Mouse (Mus musculus) midbrain, embryonic 13.5 days (tissue): Measurements from ENCODE around the gene Usp1. TPM values are rescaled to one million over a fixed set of nuclear protein-coding genes. Genes with fewer than 3 reads are reported as not detected.

Experiments
- ATAC-seq: fragments of 200-750 bp; cut with Nextera tagmentation; 2 replicates; pipeline ENCODE4 v1.8.0; 2017; ENCODE audit warnings: mild to moderate bottlenecking, moderate TSS enrichment, moderate library complexity
- H3K27ac ChIP-seq: fragments of 300-500 bp; sonication (generic); 2 replicates; pipeline ENCODE4 v1.5.1; 2015; ENCODE audit warnings: inconsistent platforms, mild to moderate bottlenecking, moderate library complexity
- H3K27me3 ChIP-seq: fragments of 300-500 bp; sonication (generic); 2 replicates; pipeline ENCODE4 v1.6.1; 2015; ENCODE audit warnings: mild to moderate bottlenecking, inconsistent platforms
- H3K36me3 ChIP-seq: fragments of 300-500 bp; sonication (generic); 2 replicates; pipeline ENCODE4 v1.6.1; 2015; ENCODE audit warnings: mild to moderate bottlenecking, inconsistent platforms
- H3K4me1 ChIP-seq: fragments of 300-500 bp; sonication (generic); replicated peaks from 2 replicates; pipeline ENCODE4 v1.6.1; 2015; ENCODE audit warnings: inconsistent platforms
- H3K4me2 ChIP-seq: fragments of 300-500 bp; sonication (generic); replicated peaks from 2 replicates; pipeline ENCODE4 v1.6.1; 2015; ENCODE audit warnings: moderate library complexity, mild to moderate bottlenecking, inconsistent platforms
- H3K4me3 ChIP-seq: fragments of 300-500 bp; sonication (generic); replicated peaks from 2 replicates; pipeline ENCODE4 v1.5.1; 2015; ENCODE audit warnings: mild to moderate bottlenecking, inconsistent platforms
- H3K9ac ChIP-seq: fragments of 300-500 bp; sonication (generic); replicated peaks from 2 replicates; pipeline ENCODE4 v1.6.1; 2015; ENCODE audit warnings: mild to moderate bottlenecking, inconsistent platforms
- H3K9me3 ChIP-seq: fragments of 300-500 bp; sonication (generic); 2 replicates; pipeline ENCODE4 v1.6.1; 2016; ENCODE audit warnings: mild to moderate bottlenecking, inconsistent platforms
- WGBS: fragments of 180-500 bp; shearing (Covaris S2); methylation state at CpG from one replicate; pipeline ENCODE4 v1.1.7; 2015; 5-methylcytosine and 5-hydroxymethylcytosine counted together
- polyA plus RNA-seq: library from polyadenylated mRNA; unstranded; fragments of >200 nt; fragmentation: Nextera tagmentation; extraction: Ambion mirVana; gene quantifications from 2 replicates; pipeline ENCODE4 v1.2.1, GENCODE M21; 2015

Usp1 gene
- polyA plus RNA-seq: 49.1 and 63.7 TPM in 2 replicates

GRCm38 (mm10) chr4:98923568-98924070, at the start of gene Usp1:
Gene Usp1, plus strand, starts transcription at chr4:98923810.
- H3K9ac ChIP-seq: peak within 1 kb of the TSS; percentile 93
- no peaks in the 10 kb centered on the region for H3K9me3 ChIP-seq
- H3K36me3 ChIP-seq: 0 out of 2 replicates have a peak, but pooled peaks cover 3% of the 10 kb centered on the region
- H3K4me3 ChIP-seq: peak within 1 kb of the TSS; percentile 90
- WGBS: under 1% methylated on average over 63 of the region's 67 CpGs
- no peaks in the 10 kb centered on the region for H3K27me3 ChIP-seq
- peak within 1 kb of the TSS; percentile 89 for H3K4me2 ChIP-seq
- peak; percentile 75 for ATAC-seq
- peak within 1 kb of the TSS; percentile 98 for H3K27ac ChIP-seq
- peaks cover 24% of the 10 kb centered on the region for H3K4me1 ChIP-seq

GRCm38 (mm10) chr4:98882706-98883105, 40.9 kb upstream of the Usp1 start:
- 74% methylated on average over 3 of the region's 3 CpGs for WGBS

GRCm38 (mm10) chr4:98886377-98886776, 37.2 kb upstream of the Usp1 start:
- H3K4me1 ChIP-seq: no peaks in the 10 kb centered on the region
- no peak overlapping the region for H3K4me3 ChIP-seq
- WGBS: 82% methylated on average over 4 of the region's 4 CpGs
- H3K9me3 ChIP-seq: no peaks in the 10 kb centered on the region
- H3K36me3 ChIP-seq: no peaks in the 10 kb centered on the region
- no peak for ATAC-seq
- H3K27me3 ChIP-seq: no peaks in the 10 kb centered on the region
- no peak overlapping the region for H3K4me2 ChIP-seq
- no peak overlapping the region for H3K9ac ChIP-seq
- H3K27ac ChIP-seq: no peak overlapping the region

More at GRCm38 (mm10) chr4:98882706-98883105, 40.9 kb upstream of the Usp1 start:
- no peak overlapping the region for H3K4me2 ChIP-seq
- H3K36me3 ChIP-seq: no peaks in the 10 kb centered on the region
- no peak overlapping the region for H3K4me3 ChIP-seq
- no peak for ATAC-seq
- no peak overlapping the region for H3K9ac ChIP-seq
- no peaks in the 10 kb centered on the region for H3K27me3 ChIP-seq
- no peaks in the 10 kb centered on the region for H3K4me1 ChIP-seq
- H3K9me3 ChIP-seq: no peaks in the 10 kb centered on the region
- H3K27ac ChIP-seq: no peak overlapping the region

- no peak overlapping the region for H3K9ac ChIP-seq
- H3K36me3 ChIP-seq: no peaks in the 10 kb centered on the region
- no peaks in the 10 kb centered on the region for H3K9me3 ChIP-seq
- H3K4me3 ChIP-seq: no peak overlapping the region
- H3K27me3 ChIP-seq: no peaks in the 10 kb centered on the region
- no peak overlapping the region for H3K4me2 ChIP-seq
- no peak overlapping the region for H3K27ac ChIP-seq
- peak; percentile 84 for ATAC-seq
- H3K4me1 ChIP-seq: no peaks in the 10 kb centered on the region
- 21% methylated on average over 10 of the region's 10 CpGs for WGBS
These were observed 36.5 kb upstream of the Usp1 start for GRCm38 (mm10) chr4:98887148-98887547.

GRCm38 (mm10) chr4:98910246-98910645, 13.4 kb upstream of the Usp1 start:
- Histone ChIP-seq H3K27me3 (no peaks in the 10 kb centered on the region), H3K27ac (no peak overlapping the region), H3K4me3 (no peak overlapping the region), H3K36me3 (no peaks in the 10 kb centered on the region), H3K4me2 (no peak overlapping the region), H3K9ac (no peak overlapping the region), H3K9me3 (no peaks in the 10 kb centered on the region), H3K4me1 (no peaks in the 10 kb centered on the region)
- ATAC-seq: no peak
- WGBS: 91% methylated on average over 5 of the region's 5 CpGs

- no peak overlapping the region for H3K9ac ChIP-seq
- no peak for ATAC-seq
- WGBS: 89% methylated on average over 2 of the region's 2 CpGs
- H3K9me3 ChIP-seq: no peaks in the 10 kb centered on the region
- H3K27me3 ChIP-seq: no peaks in the 10 kb centered on the region
- no peaks in the 10 kb centered on the region for H3K36me3 ChIP-seq
- H3K4me2 ChIP-seq: no peak overlapping the region
- H3K4me3 ChIP-seq: no peak overlapping the region
- H3K4me1 ChIP-seq: peaks cover 6% of the 10 kb centered on the region
- H3K27ac ChIP-seq: no peak overlapping the region
These were observed 5.9 kb upstream of the Usp1 start for GRCm38 (mm10) chr4:98917724-98918123.

- Histone ChIP-seq H3K27ac (no peak overlapping the region), H3K9me3 (no peaks in the 10 kb centered on the region), H3K36me3 (no peaks in the 10 kb centered on the region), H3K4me2 (no peak overlapping the region), H3K4me3 (no peak overlapping the region), H3K4me1 (peaks cover 6% of the 10 kb centered on the region), H3K9ac (no peak overlapping the region), H3K27me3 (no peaks in the 10 kb centered on the region)
- WGBS: 92% methylated on average over 1 of the region's 1 CpGs
- no peak for ATAC-seq
These were observed 5.4 kb upstream of the Usp1 start for GRCm38 (mm10) chr4:98918204-98918603.

GRCm38 (mm10) chr4:98920896-98921295, 2.7 kb upstream of the Usp1 start:
- H3K27ac ChIP-seq: no peak overlapping the region
- peaks cover 22% of the 10 kb centered on the region for H3K4me1 ChIP-seq
- no peak overlapping the region for H3K4me2 ChIP-seq
- no peak overlapping the region for H3K4me3 ChIP-seq
- no peaks in the 10 kb centered on the region for H3K36me3 ChIP-seq
- no peak overlapping the region for H3K9ac ChIP-seq
- 94% methylated on average over 4 of the region's 4 CpGs for WGBS
- H3K27me3 ChIP-seq: no peaks in the 10 kb centered on the region
- H3K9me3 ChIP-seq: no peaks in the 10 kb centered on the region
- no peak for ATAC-seq

GRCm38 (mm10) chr4:98922061-98922642, 1.5 kb upstream of the Usp1 start:
- H3K4me3 ChIP-seq: peak overlapping the region; percentile 90
- peak overlapping the region; percentile 88 for H3K9ac ChIP-seq
- H3K4me1 ChIP-seq: peaks cover 24% of the 10 kb centered on the region
- 0 out of 2 replicates have a peak, but pooled peaks cover 3% of the 10 kb centered on the region for H3K36me3 ChIP-seq
- no peaks in the 10 kb centered on the region for H3K27me3 ChIP-seq
- H3K4me2 ChIP-seq: peak overlapping the region; percentile 84
- H3K27ac ChIP-seq: peak overlapping the region; percentile 98
- ATAC-seq: no peak; the same call in 1 of the 2 replicates
- H3K9me3 ChIP-seq: no peaks in the 10 kb centered on the region
- WGBS: 18% methylated on average over 18 of the region's 18 CpGs

- Histone ChIP-seq H3K9ac (peak overlapping the region; percentile 88), H3K4me3 (peak overlapping the region; percentile 90), H3K27me3 (no peaks in the 10 kb centered on the region), H3K9me3 (no peaks in the 10 kb centered on the region), H3K36me3 (0 out of 2 replicates have a peak, but pooled peaks cover 3% of the 10 kb centered on the region), H3K4me1 (peaks cover 24% of the 10 kb centered on the region), H3K4me2 (peak overlapping the region; percentile 89), H3K27ac (peak overlapping the region; percentile 98)
- under 1% methylated on average over 53 of the region's 53 CpGs for WGBS
- peak; percentile 95 for ATAC-seq
These were observed 705 bp upstream of the Usp1 start for GRCm38 (mm10) chr4:98922643-98923567.

GRCm38 (mm10) chr4:98924071-98924905, 678 bp downstream of the Usp1 start:
- H3K9ac ChIP-seq: peak overlapping the region; percentile 93
- peaks cover 24% of the 10 kb centered on the region for H3K4me1 ChIP-seq
- WGBS: 1% methylated on average over 61 of the region's 66 CpGs
- peak; percentile 43 for ATAC-seq
- peak overlapping the region; percentile 98 for H3K27ac ChIP-seq
- H3K36me3 ChIP-seq: 0 out of 2 replicates have a peak, but pooled peaks cover 3% of the 10 kb centered on the region
- H3K9me3 ChIP-seq: no peaks in the 10 kb centered on the region
- peak overlapping the region; percentile 90 for H3K4me3 ChIP-seq
- no peaks in the 10 kb centered on the region for H3K27me3 ChIP-seq
- H3K4me2 ChIP-seq: peak overlapping the region; percentile 89
